Mouse (Mus musculus): ENCODE results near the gene Hist1h3f.
"Not testable (repeated sequence)": the region's sequence is repeated elsewhere in the genome, so short reads cannot be mapped to it uniquely, and the experiment has no call there.

DNA sequence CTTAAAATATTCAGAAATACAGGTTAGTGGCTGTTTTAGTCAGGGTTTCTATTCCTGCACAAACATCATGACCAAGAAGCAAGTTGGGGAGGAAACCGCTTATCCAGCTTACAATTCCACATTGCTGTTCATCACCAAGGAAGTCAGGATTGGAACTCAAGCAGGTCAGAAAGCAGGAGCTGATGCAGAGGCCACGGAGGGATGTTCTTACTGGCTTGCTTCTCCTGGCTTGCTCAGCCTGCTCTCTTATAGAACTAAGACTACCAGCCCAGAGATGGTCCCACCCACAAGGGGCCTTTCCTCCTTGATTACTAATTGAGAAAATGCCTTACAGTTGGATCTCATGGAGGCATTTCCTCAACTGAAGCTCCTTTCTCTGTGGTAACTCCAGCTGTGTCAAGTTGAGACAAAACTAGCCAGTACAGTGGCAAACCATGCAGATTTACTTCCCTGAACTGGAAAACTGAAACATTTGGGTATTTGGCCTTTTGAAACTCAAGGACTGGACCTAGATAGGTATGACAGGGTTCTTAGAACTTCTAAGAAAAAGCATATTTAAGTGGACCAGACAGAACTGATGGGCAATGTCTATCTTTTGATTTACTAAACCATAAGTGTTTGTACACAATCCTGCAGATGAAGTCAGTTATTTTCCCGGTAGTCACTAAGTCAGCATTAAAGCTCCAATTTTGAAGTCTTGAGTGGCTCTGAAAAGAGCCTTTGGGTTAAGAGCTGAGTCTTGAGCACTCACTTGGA lies 1.4 kb upstream of the Hist1h3f start:
- TF ChIP-seq CTCF, EP300 (IDR thresholded peaks at IDR 0.05; ENCODE audit: low read depth): not testable (repeated sequence)
